Mouse (Mus musculus) intestine, embryonic 16.5 days (tissue): ENCODE measurements around the gene Dlg4. TPM values are rescaled to one million over a fixed set of nuclear protein-coding genes. Genes with fewer than 3 reads are reported as not detected.
A peak's percentile ranks its signal among the peaks of the same experiment; 100 is the strongest.

Experiments
- ATAC-seq: fragments of 200-750 bp; cut with Nextera tagmentation; 2 replicates; pipeline ENCODE4 v1.8.0; 2017; ENCODE audit warnings: moderate TSS enrichment, moderate library complexity
- H3K27ac ChIP-seq: fragments of 300-500 bp; sonication (generic); 2 replicates; pipeline ENCODE4 v1.5.1; 2014; ENCODE audit warnings: mild to moderate bottlenecking, low read length
- H3K27me3 ChIP-seq: fragments of 300-500 bp; sonication (generic); replicated peaks from 2 replicates; pipeline ENCODE4 v1.6.1; 2014; ENCODE audit warnings: low read length, control low read depth, mixed read lengths; ENCODE audit not compliant: control insufficient read depth, insufficient read depth
- H3K36me3 ChIP-seq: fragments of 300-500 bp; sonication (generic); 2 replicates; pipeline ENCODE4 v1.6.1; 2014; ENCODE audit warnings: low read length, control low read depth; ENCODE audit not compliant: control insufficient read depth, insufficient read depth
- H3K4me1 ChIP-seq: fragments of 300-500 bp; sonication (generic); 2 replicates; pipeline ENCODE4 v1.6.1; 2014; ENCODE audit warnings: low read length, control low read depth, mixed read lengths; ENCODE audit not compliant: control insufficient read depth, insufficient read depth
- H3K4me2 ChIP-seq: fragments of 300-500 bp; sonication (generic); 2 replicates; pipeline ENCODE4 v1.6.1; 2014; ENCODE audit warnings: low read depth, low read length, control low read depth
- H3K4me3 ChIP-seq: fragments of 300-500 bp; sonication (generic); 2 replicates; pipeline ENCODE4 v1.5.1; 2014; ENCODE audit warnings: mild to moderate bottlenecking, low read length
- H3K9ac ChIP-seq: fragments of 300-500 bp; sonication (generic); 2 replicates; pipeline ENCODE4 v1.6.1; 2014; ENCODE audit warnings: low read depth, low read length
- H3K9me3 ChIP-seq: fragments of 300-500 bp; sonication (generic); 2 replicates; pipeline ENCODE4 v1.6.1; 2016; ENCODE audit warnings: low read length, control low read depth; ENCODE audit not compliant: control insufficient read depth
- WGBS: fragments of 180-500 bp; shearing (Covaris S2); extraction: QIAGEN DNeasy Blood & Tissue Kit; methylation state at CpG from one replicate; pipeline ENCODE4 v1.1.7; 2014; 5-methylcytosine and 5-hydroxymethylcytosine counted together
- polyA plus RNA-seq: library from polyadenylated mRNA; unstranded; fragments of >200 nt; fragmentation: Nextera tagmentation; extraction: Ambion mirVana; gene quantifications from 2 replicates; pipeline ENCODE4 v1.2.1, GENCODE M21; 2015

The Dlg4 gene
- polyA plus RNA-seq, 1 experiment from 2014 or later = 6.1 TPM

DNA sequence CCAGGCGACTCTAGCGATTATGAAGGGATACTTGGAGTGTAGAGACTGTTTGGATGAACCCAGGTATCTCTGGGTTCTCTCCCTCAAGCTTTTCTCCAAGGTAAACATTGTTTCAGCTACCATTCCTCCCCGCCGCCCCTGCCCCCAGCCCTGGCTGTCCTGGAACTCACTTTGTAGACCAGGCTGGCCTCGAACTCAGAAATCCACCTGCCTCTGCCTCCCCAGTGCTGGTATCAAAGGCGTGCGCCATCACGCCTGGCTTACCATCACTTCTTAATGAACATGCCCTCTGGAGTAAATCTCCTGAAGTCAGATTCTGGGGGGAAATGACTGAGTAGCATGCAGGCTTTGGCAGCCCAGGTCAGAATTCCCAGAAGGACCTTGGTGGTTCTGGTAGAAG is 34.5 kb upstream of the Dlg4 start, which contains the start of gene Elp5:
Gene Elp5, minus strand, starts transcription at position 293 of the 400 bp plus-strand sequence.
- 49% methylated on average over 8 of the region's 8 CpGs for WGBS
- H3K36me3 ChIP-seq = peaks cover 11% of the 10 kb centered on the region; the same call in 1 of the 2 replicates
- H3K27me3 ChIP-seq = no peaks in the 10 kb centered on the region
- H3K27ac ChIP-seq = peak within 1 kb of the TSS; percentile 100
- peak within 1 kb of the TSS; percentile 100 for H3K9ac ChIP-seq
- ATAC-seq = no peak
- no peaks in the 10 kb centered on the region for H3K9me3 ChIP-seq
- H3K4me2 ChIP-seq = peak within 1 kb of the TSS; percentile 94
- H3K4me3 ChIP-seq = peak within 1 kb of the TSS; percentile 100
- H3K4me1 ChIP-seq = peaks cover 24% of the 10 kb centered on the region

DNA sequence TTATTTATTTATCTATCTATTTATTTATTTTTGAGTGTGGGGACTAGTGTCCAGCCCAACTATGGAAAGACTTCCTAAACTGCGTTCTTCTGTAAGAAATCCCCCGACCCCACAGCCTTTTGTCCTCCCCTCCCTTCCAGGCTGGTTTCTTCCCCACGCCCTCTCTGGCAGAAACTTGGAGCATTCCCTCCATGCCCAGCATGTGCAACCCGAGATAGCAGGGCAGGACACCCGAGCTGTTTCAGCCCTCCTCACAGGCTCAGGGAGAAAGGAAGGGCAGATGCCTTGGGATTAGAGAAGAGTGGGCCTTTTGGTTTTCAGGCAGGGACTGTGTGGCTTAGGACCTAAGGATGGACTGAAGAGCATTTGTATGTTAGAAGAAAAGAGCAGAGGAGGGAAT is 33.9 kb upstream of the Dlg4 start:
- peak overlapping the region; percentile 100 for H3K9ac ChIP-seq
- no peak for ATAC-seq
- 18% methylated on average over 5 of the region's 5 CpGs for WGBS
- H3K4me2 ChIP-seq = peak overlapping the region; percentile 94
- no peaks in the 10 kb centered on the region for H3K27me3 ChIP-seq
- H3K9me3 ChIP-seq = no peaks in the 10 kb centered on the region
- peaks cover 13% of the 10 kb centered on the region; the same call in 1 of the 2 replicates for H3K36me3 ChIP-seq
- H3K27ac ChIP-seq = 0 out of 2 replicates have a peak overlapping the region, but pooled peaks have one; percentile 41
- H3K4me3 ChIP-seq = peak overlapping the region; percentile 100
- H3K4me1 ChIP-seq = peaks cover 24% of the 10 kb centered on the region

DNA sequence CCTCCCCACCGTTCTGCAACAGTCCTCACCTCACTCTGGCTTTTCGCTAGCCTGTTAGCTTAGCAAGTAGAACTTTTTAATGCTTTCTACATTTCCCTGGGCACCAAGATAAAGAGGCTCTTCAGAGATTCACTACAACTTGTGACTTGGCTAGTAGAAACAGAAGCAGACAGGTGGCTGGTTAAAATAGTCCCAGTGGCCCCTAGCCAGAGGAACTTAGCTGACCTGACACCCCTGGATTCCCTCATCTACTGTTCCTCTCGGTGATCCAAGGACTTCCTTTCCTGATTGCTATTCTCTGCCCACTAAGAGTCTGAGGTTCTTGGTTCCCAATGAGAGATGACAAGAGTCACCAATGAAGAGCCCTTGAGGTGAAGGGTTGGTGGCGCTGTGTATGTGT is 33.4 kb upstream of the Dlg4 start:
- peaks cover 15% of the 10 kb centered on the region for H3K36me3 ChIP-seq
- no peak overlapping the region for H3K27ac ChIP-seq
- H3K4me2 ChIP-seq = no peak overlapping the region
- H3K27me3 ChIP-seq = no peaks in the 10 kb centered on the region
- no peaks in the 10 kb centered on the region for H3K9me3 ChIP-seq
- 79% methylated on average over 4 of the region's 4 CpGs for WGBS
- H3K4me3 ChIP-seq = peak overlapping the region; percentile 100; the same call in 1 of the 2 replicates
- peaks cover 24% of the 10 kb centered on the region for H3K4me1 ChIP-seq
- peak overlapping the region; percentile 100; the same call in 1 of the 2 replicates for H3K9ac ChIP-seq
- ATAC-seq = no peak

DNA sequence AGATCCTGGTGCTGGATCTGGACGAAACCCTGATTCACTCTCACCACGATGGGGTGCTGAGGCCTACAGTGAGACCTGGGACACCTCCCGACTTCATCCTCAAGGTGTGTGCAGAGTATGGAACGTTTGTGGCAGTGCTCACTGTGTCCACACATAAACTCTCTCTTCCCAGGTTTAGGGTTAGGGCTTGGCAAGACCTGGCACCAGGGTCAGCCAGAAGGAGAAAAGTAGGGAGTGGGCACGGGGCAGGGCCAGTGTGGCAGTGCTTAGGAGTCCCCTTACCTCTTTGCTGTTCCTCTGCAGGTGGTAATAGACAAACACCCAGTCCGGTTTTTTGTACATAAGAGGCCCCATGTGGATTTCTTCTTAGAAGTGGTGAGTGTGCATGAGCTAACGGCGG is 32.3 kb upstream of the Dlg4 start:
- H3K9me3 ChIP-seq = no peaks in the 10 kb centered on the region
- H3K36me3 ChIP-seq = peaks cover 21% of the 10 kb centered on the region
- H3K4me2 ChIP-seq = no peak overlapping the region
- no peak overlapping the region for H3K27ac ChIP-seq
- H3K4me1 ChIP-seq = peaks cover 19% of the 10 kb centered on the region
- WGBS = 86% methylated on average over 8 of the region's 8 CpGs
- no peaks in the 10 kb centered on the region for H3K27me3 ChIP-seq
- H3K9ac ChIP-seq = no peak overlapping the region
- H3K4me3 ChIP-seq = no peak overlapping the region
- no peak for ATAC-seq

DNA sequence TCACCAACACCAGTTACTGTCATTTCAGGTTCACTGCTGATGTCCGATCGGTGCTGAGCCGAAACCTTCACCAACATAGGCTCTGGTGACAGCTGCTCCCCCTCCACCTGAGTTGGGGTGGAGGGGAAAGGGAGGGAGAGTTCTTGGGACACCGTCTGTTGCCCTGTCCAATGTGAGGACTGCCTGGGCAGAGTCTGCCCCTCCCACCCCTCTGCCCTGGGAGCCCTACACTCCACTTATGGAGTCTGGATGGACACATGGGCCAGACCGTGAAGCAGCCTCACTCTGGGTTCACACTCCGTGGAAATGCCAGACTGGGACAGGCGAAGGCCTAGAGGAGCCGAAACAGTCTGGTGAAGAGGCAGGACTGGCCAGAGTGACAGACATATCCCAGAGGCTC is 26.8 kb upstream of the Dlg4 start:
- WGBS = 88% methylated on average over 8 of the region's 8 CpGs
- no peak overlapping the region for H3K27ac ChIP-seq
- peaks cover 25% of the 10 kb centered on the region for H3K36me3 ChIP-seq
- no peak overlapping the region for H3K4me3 ChIP-seq
- H3K4me1 ChIP-seq = peaks cover 16% of the 10 kb centered on the region
- H3K9ac ChIP-seq = no peak overlapping the region
- no peaks in the 10 kb centered on the region for H3K9me3 ChIP-seq
- no peaks in the 10 kb centered on the region for H3K27me3 ChIP-seq
- ATAC-seq = no peak
- no peak overlapping the region for H3K4me2 ChIP-seq

DNA sequence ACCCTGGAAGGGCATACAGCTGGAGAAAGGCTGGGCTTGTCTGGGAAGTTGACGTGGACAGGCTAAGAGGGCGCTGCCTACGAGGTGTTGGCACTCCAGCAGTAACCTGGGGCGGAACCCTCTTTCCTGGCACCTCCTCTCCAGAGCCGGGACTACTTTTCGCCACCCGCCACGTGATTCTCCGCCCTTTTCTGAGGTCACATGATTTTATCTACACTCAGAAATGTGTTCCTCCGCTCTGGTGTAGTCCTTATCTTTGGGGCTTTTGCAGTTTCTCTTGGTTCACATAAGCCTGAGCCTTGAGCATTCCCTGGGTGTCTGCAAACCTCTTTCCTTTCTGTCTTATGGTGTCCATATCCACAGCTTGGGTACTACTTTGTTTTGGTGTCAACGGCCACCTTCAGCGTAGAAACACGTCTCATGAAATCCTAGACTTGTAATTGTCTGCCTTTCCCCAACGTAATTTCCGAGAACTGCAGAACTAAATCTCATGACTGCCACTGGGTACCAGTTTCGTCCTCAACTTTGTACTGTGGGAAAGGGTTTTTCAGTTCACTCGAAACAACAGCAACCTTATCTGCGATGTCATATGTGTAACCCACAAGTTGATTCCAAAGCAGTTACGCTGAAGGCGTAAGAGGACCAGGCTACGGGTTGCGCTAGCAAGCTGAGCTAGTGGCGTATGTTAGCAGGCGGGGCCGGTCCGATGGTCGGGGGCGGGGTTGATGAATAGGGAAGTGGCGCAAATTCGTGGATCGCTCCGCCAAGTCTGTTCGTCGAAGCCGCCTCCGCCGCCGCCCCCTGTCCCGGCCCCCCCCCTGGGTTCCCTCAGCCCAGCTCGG is 25.7 kb upstream of the Dlg4 start, which contains the start of gene Gabarap:
Gene Gabarap, plus strand, starts transcription at position 294 of the 842 bp plus-strand sequence.
- peak within 1 kb of the TSS; percentile 86 for H3K9ac ChIP-seq
- peaks cover 20% of the 10 kb centered on the region for H3K36me3 ChIP-seq
- WGBS = under 1% methylated on average over 40 of the region's 40 CpGs

DNA sequence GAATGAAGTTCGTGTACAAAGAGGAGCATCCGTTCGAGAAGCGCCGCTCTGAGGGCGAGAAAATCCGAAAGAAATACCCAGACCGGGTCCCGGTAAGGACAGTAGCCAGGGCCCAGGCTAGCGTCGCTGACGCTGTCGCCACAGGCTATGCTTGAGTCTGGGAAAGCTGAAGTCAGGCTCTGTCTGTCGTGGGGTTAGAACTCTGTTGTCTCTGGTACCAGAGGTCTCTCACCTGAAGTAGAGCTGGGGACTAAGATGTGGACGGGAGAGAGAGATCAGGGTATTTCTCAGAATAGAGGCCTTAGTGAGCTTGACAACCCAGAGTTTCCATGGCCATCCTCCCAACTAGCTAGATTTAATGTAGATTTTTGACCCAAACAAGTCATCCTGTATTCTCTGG is 25.0 kb upstream of the Dlg4 start:
- peak overlapping the region; percentile 86 for H3K9ac ChIP-seq
- peak overlapping the region; percentile 57 for H3K4me2 ChIP-seq
- ATAC-seq = peak; percentile 12
- H3K36me3 ChIP-seq = peaks cover 20% of the 10 kb centered on the region
- peak overlapping the region; percentile 90 for H3K27ac ChIP-seq
- H3K4me3 ChIP-seq = peak overlapping the region; percentile 81
- WGBS = 0% methylated on average over 15 of the region's 15 CpGs
- H3K9me3 ChIP-seq = no peaks in the 10 kb centered on the region
- H3K4me1 ChIP-seq = peaks cover 16% of the 10 kb centered on the region
- no peaks in the 10 kb centered on the region for H3K27me3 ChIP-seq

More for the DNA sequence above, 25.7 kb upstream of the Dlg4 start, which contains the start of gene Gabarap:
- Histone ChIP-seq H3K4me1 (peaks cover 16% of the 10 kb centered on the region), H3K4me2 (peak within 1 kb of the TSS; percentile 65), H3K9me3 (no peaks in the 10 kb centered on the region), H3K4me3 (peak within 1 kb of the TSS; percentile 81), H3K27me3 (no peaks in the 10 kb centered on the region), H3K27ac (peak within 1 kb of the TSS; percentile 90)
- ATAC-seq = peak; percentile 72

DNA sequence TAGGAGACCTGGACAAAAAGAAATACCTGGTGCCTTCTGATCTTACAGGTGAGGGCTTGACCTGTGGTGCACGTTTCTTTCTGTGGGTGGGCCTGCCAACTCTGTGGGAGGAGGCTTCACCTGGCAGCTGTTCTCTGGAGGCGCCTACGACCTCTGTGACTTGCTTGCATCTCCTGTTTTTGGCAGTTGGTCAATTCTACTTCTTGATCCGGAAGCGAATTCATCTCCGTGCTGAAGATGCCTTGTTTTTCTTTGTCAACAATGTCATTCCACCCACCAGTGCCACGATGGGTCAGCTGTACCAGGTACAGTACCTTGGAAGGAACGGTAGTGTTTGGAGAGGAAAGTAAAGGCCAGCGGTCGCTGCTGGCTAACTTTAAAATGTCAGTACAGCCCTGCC is 24.3 kb upstream of the Dlg4 start:
- Histone ChIP-seq H3K9me3 (no peaks in the 10 kb centered on the region), H3K36me3 (peaks cover 19% of the 10 kb centered on the region), H3K4me2 (peak overlapping the region; percentile 57), H3K9ac (peak overlapping the region; percentile 86), H3K27ac (peak overlapping the region; percentile 13; the same call in 1 of the 2 replicates), H3K4me3 (peak overlapping the region; percentile 81), H3K27me3 (no peaks in the 10 kb centered on the region), H3K4me1 (peaks cover 17% of the 10 kb centered on the region)
- 74% methylated on average over 10 of the region's 10 CpGs for WGBS
- ATAC-seq = no peak

DNA sequence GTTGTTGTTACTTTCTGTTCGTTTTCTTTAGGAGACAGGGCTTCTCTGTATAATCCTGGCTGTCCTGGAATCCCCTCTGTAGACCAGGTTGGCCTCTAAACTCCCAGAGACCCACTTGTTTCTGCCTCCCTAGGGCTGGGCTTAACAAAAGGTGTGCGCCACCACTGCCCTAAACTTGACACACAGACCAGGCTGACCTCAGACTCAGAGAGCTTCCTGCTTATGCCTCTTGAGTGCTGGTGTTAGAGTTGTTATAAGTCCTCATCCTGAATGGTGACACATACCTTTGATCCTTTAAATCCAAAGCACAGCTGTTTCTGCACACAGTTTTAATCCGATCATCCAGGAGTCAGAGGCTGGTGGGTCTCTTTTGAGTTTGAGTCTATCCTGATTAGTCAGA is 23.8 kb upstream of the Dlg4 start:
- H3K4me3 ChIP-seq = peak overlapping the region; percentile 81
- H3K4me2 ChIP-seq = peak overlapping the region; percentile 57
- H3K4me1 ChIP-seq = peaks cover 20% of the 10 kb centered on the region
- 85% methylated on average over 3 of the region's 3 CpGs for WGBS
- no peaks in the 10 kb centered on the region for H3K9me3 ChIP-seq
- H3K9ac ChIP-seq = peak overlapping the region; percentile 86; the same call in 1 of the 2 replicates
- H3K36me3 ChIP-seq = peaks cover 18% of the 10 kb centered on the region; the same call in 1 of the 2 replicates
- H3K27me3 ChIP-seq = no peaks in the 10 kb centered on the region
- no peak overlapping the region for H3K27ac ChIP-seq
- ATAC-seq = no peak
